Mouse (Mus musculus): ENCODE results near the gene Clec11a. TPM values are rescaled to one million over a fixed set of nuclear protein-coding genes. Genes with fewer than 3 reads are reported as not detected.

Gene Clec11a
- polyA plus RNA-seq, 1 experiment from 2014 or later: 3.8 TPM

GRCm38 (mm10) chr7:44274096-44274495, 32.6 kb downstream of the Clec11a start:
- H3K4me1 ChIP-seq (replicated peaks; ENCODE audit: control insufficient read depth, insufficient read depth, low read length): no peaks in the 10 kb centered on the region
- 0 out of 2 replicates have a peak, but pooled peaks cover 3% of the 10 kb centered on the region for H3K27me3 ChIP-seq (replicated peaks; ENCODE audit: control insufficient read depth, insufficient read depth, low read length)
- H3K36me3 ChIP-seq (ENCODE audit: control insufficient read depth, insufficient read depth): no peaks in the 10 kb centered on the region
- ATAC-seq: no peak
- 24% methylated on average over 11 of the region's 11 CpGs for WGBS
- no peak overlapping the region for H3K4me3 ChIP-seq (ENCODE audit: low read depth, low read length)
- no peak overlapping the region for H3K9ac ChIP-seq (ENCODE audit: low read depth, low read length)
- no peak for TF ChIP-seq CTCF (IDR thresholded peaks at IDR 0.05; ENCODE audit: low read depth)
- H3K9me3 ChIP-seq (ENCODE audit: control insufficient read depth): no peaks in the 10 kb centered on the region
- no peak overlapping the region for H3K27ac ChIP-seq (ENCODE audit: low read depth, low read length)
- H3K4me2 ChIP-seq (replicated peaks; ENCODE audit: low read depth): 0 out of 2 replicates have a peak overlapping the region, but pooled peaks have one; percentile 3

- H3K9me3 ChIP-seq (ENCODE audit: control insufficient read depth): no peaks in the 10 kb centered on the region
- 0 out of 2 replicates have a peak, but pooled peaks cover 3% of the 10 kb centered on the region for H3K27me3 ChIP-seq (replicated peaks; ENCODE audit: control insufficient read depth, insufficient read depth, low read length)
- H3K9ac ChIP-seq (ENCODE audit: low read depth, low read length): no peak overlapping the region
- H3K36me3 ChIP-seq (ENCODE audit: control insufficient read depth, insufficient read depth): no peaks in the 10 kb centered on the region
- no peak overlapping the region for H3K4me2 ChIP-seq (replicated peaks; ENCODE audit: low read depth)
- TF ChIP-seq CTCF (IDR thresholded peaks at IDR 0.05; ENCODE audit: low read depth): no peak
- no peak for ATAC-seq
- H3K4me3 ChIP-seq (ENCODE audit: low read depth, low read length): no peak overlapping the region
- H3K27ac ChIP-seq (ENCODE audit: low read depth, low read length): no peak overlapping the region
- 71% methylated on average over 7 of the region's 7 CpGs for WGBS
- H3K4me1 ChIP-seq (replicated peaks; ENCODE audit: control insufficient read depth, insufficient read depth, low read length): no peaks in the 10 kb centered on the region
These were observed 33.3 kb downstream of the Clec11a start for GRCm38 (mm10) chr7:44273446-44273845.

- WGBS: 87% methylated on average over 7 of the region's 7 CpGs
These were observed 34.2 kb downstream of the Clec11a start for GRCm38 (mm10) chr7:44272546-44272945.

GRCm38 (mm10) chr7:44271309-44271708, 35.4 kb downstream of the Clec11a start:
- Histone ChIP-seq H3K4me3 (ENCODE audit: low read depth, low read length) (no peak overlapping the region), H3K9ac (ENCODE audit: low read depth, low read length) (no peak overlapping the region), H3K27me3 (replicated peaks; ENCODE audit: control insufficient read depth, insufficient read depth, low read length) (0 out of 2 replicates have a peak, but pooled peaks cover 3% of the 10 kb centered on the region), H3K36me3 (ENCODE audit: control insufficient read depth, insufficient read depth) (no peaks in the 10 kb centered on the region), H3K9me3 (ENCODE audit: control insufficient read depth) (no peaks in the 10 kb centered on the region), H3K4me1 (replicated peaks; ENCODE audit: control insufficient read depth, insufficient read depth, low read length) (no peaks in the 10 kb centered on the region), H3K4me2 (replicated peaks; ENCODE audit: low read depth) (no peak overlapping the region), H3K27ac (ENCODE audit: low read depth, low read length) (no peak overlapping the region)
- TF ChIP-seq CTCF (IDR thresholded peaks at IDR 0.05; ENCODE audit: low read depth): no peak
- WGBS: 68% methylated on average over 2 of the region's 2 CpGs
- ATAC-seq: no peak

More at GRCm38 (mm10) chr7:44272546-44272945, 34.2 kb downstream of the Clec11a start:
- no peaks in the 10 kb centered on the region for H3K4me1 ChIP-seq (replicated peaks; ENCODE audit: control insufficient read depth, insufficient read depth, low read length)
- no peak overlapping the region for H3K27ac ChIP-seq (ENCODE audit: low read depth, low read length)
- TF ChIP-seq CTCF (IDR thresholded peaks at IDR 0.05; ENCODE audit: low read depth): no peak
- H3K27me3 ChIP-seq (replicated peaks; ENCODE audit: control insufficient read depth, insufficient read depth, low read length): 0 out of 2 replicates have a peak, but pooled peaks cover 3% of the 10 kb centered on the region
- no peaks in the 10 kb centered on the region for H3K36me3 ChIP-seq (ENCODE audit: control insufficient read depth, insufficient read depth)
- ATAC-seq: no peak
- H3K9me3 ChIP-seq (ENCODE audit: control insufficient read depth): no peaks in the 10 kb centered on the region
- no peak overlapping the region for H3K4me3 ChIP-seq (ENCODE audit: low read depth, low read length)
- no peak overlapping the region for H3K9ac ChIP-seq (ENCODE audit: low read depth, low read length)
- H3K4me2 ChIP-seq (replicated peaks; ENCODE audit: low read depth): no peak overlapping the region

GRCm38 (mm10) chr7:44269397-44269796, 37.3 kb downstream of the Clec11a start:
- 71% methylated on average over 2 of the region's 2 CpGs for WGBS

GRCm38 (mm10) chr7:44268117-44268516, 38.6 kb downstream of the Clec11a start:
- no peak for ATAC-seq
- Histone ChIP-seq H3K4me2 (replicated peaks; ENCODE audit: low read depth) (no peak overlapping the region), H3K4me1 (replicated peaks; ENCODE audit: control insufficient read depth, insufficient read depth, low read length) (no peaks in the 10 kb centered on the region; the same call in 1 of the 2 replicates), H3K27me3 (replicated peaks; ENCODE audit: control insufficient read depth, insufficient read depth, low read length) (peaks cover 3% of the 10 kb centered on the region; the same call in 1 of the 2 replicates), H3K27ac (ENCODE audit: low read depth, low read length) (no peak overlapping the region), H3K9ac (ENCODE audit: low read depth, low read length) (no peak overlapping the region), H3K36me3 (ENCODE audit: control insufficient read depth, insufficient read depth) (no peaks in the 10 kb centered on the region), H3K9me3 (ENCODE audit: control insufficient read depth) (no peaks in the 10 kb centered on the region), H3K4me3 (ENCODE audit: low read depth, low read length) (no peak overlapping the region)
- no peak for TF ChIP-seq CTCF (IDR thresholded peaks at IDR 0.05; ENCODE audit: low read depth)
- 66% methylated on average over 11 of the region's 11 CpGs for WGBS

More at GRCm38 (mm10) chr7:44269397-44269796, 37.3 kb downstream of the Clec11a start:
- H3K36me3 ChIP-seq (ENCODE audit: control insufficient read depth, insufficient read depth): no peaks in the 10 kb centered on the region
- no peaks in the 10 kb centered on the region for H3K4me1 ChIP-seq (replicated peaks; ENCODE audit: control insufficient read depth, insufficient read depth, low read length)
- H3K27me3 ChIP-seq (replicated peaks; ENCODE audit: control insufficient read depth, insufficient read depth, low read length): 0 out of 2 replicates have a peak, but pooled peaks cover 1% of the 10 kb centered on the region
- H3K4me3 ChIP-seq (ENCODE audit: low read depth, low read length): no peak overlapping the region
- H3K4me2 ChIP-seq (replicated peaks; ENCODE audit: low read depth): no peak overlapping the region
- H3K9me3 ChIP-seq (ENCODE audit: control insufficient read depth): no peaks in the 10 kb centered on the region
- no peak for ATAC-seq
- H3K9ac ChIP-seq (ENCODE audit: low read depth, low read length): no peak overlapping the region
- no peak overlapping the region for H3K27ac ChIP-seq (ENCODE audit: low read depth, low read length)
- TF ChIP-seq CTCF (IDR thresholded peaks at IDR 0.05; ENCODE audit: low read depth): no peak
